Mouse (Mus musculus): Measurements from ENCODE around the gene Acsf2. TPM values are rescaled to one million over a fixed set of nuclear protein-coding genes. Genes with fewer than 3 reads are reported as not detected.
A peak's percentile ranks its signal among the peaks of the same experiment; 100 is the strongest.

Acsf2 gene
- total and polyA plus RNA-seq, 3 experiments, result 4.5 to 25.7 (median 7.5) TPM

DNA sequence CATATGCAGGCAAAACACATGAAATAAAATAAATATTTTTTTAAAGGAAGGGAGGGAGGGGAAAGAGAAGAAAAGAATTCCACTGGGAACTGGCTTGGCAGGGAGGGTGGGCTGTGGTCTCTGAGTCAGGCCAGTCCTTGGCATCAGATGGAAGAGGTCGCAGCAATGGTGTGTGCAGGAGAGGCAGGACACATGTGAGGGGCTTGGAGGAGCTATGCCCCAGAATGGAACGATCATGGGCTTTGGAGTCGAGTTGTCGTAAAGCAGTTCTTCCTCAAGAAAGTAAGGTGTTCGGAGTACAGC lies 51.3 kb downstream of the Acsf2 start:
- H3K4me1 ChIP-seq (ENCODE audit: control insufficient read depth in 1 of 2, insufficient read depth in 2 of 2), result peaks cover 2 to 25% of the 10 kb centered on the region in 2 experiments
- in situ Hi-C loops (cut with MboI; ENCODE audit: low pct_ligation_motif_present, low pct_unique_long_range_greater_than_20kb, low sequenced_read_pairs), result no loop called here
- dilution Hi-C loops (cut with MboI; ENCODE audit: extremely low pct_ligation_motif_present, extremely low pct_unique_long_range_greater_than_20kb, low sequenced_read_pairs), result no loop called here

GRCm38 (mm10) chr11:94549691-94550441 lies 51.8 kb downstream of the Acsf2 start:
- Histone ChIP-seq H3K4me1 (ENCODE audit: control insufficient read depth in 1 of 2, insufficient read depth in 2 of 2) (peaks cover 2 to 25% of the 10 kb centered on the region in 2 experiments), H3K9ac (ENCODE audit: insufficient read depth, low read depth) (peak overlapping the region; percentile 32; the same call in 1 of the 2 replicates), H3K27me3 (replicated peaks) (no peaks in the 10 kb centered on the region), H3K4me2 (ENCODE audit: insufficient read depth, low read depth, poor library complexity, severe bottlenecking) (0 out of 2 replicates have a peak overlapping the region, but pooled peaks have one; percentile 18), H3K4me3 (replicated peaks in 1 of 3; ENCODE audit: low read depth in 2 of 3, low read length in 2 of 3, poor library complexity in 1 of 3) (peak overlapping the region in 1 of 3 experiments; percentile 59), H3K36me3 (replicated peaks in 1 of 2; ENCODE audit: control insufficient read depth in 1 of 2, insufficient read depth in 1 of 2, low read length in 1 of 2) (peaks cover 0 to 29% of the 10 kb centered on the region in 2 experiments), H3K27ac (ENCODE audit: insufficient read depth, low read depth) (no peak overlapping the region), H3K79me2 (replicated peaks; ENCODE audit: control insufficient read depth, extremely low read depth, insufficient read depth, poor library complexity, severe bottlenecking) (no peaks in the 10 kb centered on the region), H3K9me3 (replicated peaks; ENCODE audit: low read length) (peaks cover 3% of the 10 kb centered on the region)
- dilution Hi-C loops (cut with MboI; ENCODE audit: extremely low pct_ligation_motif_present, extremely low pct_unique_long_range_greater_than_20kb, low sequenced_read_pairs) (no loop called here), in situ Hi-C loops (cut with MboI; ENCODE audit: low pct_ligation_motif_present, low pct_unique_long_range_greater_than_20kb, low sequenced_read_pairs) (no loop called here)
- TF ChIP-seq ETS1 (conservative IDR thresholded peaks at IDR 0.05; ENCODE audit: low read depth, low read length) (no peak), RCOR1 (conservative IDR thresholded peaks at IDR 0.05; ENCODE audit: low read depth, low read length) (no peak), MYC (IDR thresholded peaks at IDR 0.05; ENCODE audit: low read depth, low read length) (0 out of 2 replicates have a peak, but pooled peaks have one; percentile 51), POLR2AphosphoS2 (IDR thresholded peaks at IDR 0.05; ENCODE audit: low read depth, low read length) (no peak), MEF2A (IDR thresholded peaks at IDR 0.05; ENCODE audit: borderline replicate concordance, low read depth, low read length) (no peak), NRF1 (IDR thresholded peaks at IDR 0.05; ENCODE audit: low read depth, low read length) (no peak), ZMIZ1 (IDR thresholded peaks at IDR 0.05; ENCODE audit: low read depth, low read length) (no peak)
- no peak for DNase-seq (ENCODE audit: extremely low read depth)

More for the DNA sequence above, 51.3 kb downstream of the Acsf2 start:
- H3K27me3 ChIP-seq (replicated peaks), result no peaks in the 10 kb centered on the region
- peaks cover 3% of the 10 kb centered on the region for H3K9me3 ChIP-seq (replicated peaks; ENCODE audit: low read length)
- H3K36me3 ChIP-seq (replicated peaks in 1 of 2; ENCODE audit: control insufficient read depth in 1 of 2, insufficient read depth in 1 of 2, low read length in 1 of 2), result peaks cover 0 to 32% of the 10 kb centered on the region in 2 experiments
- no peak for DNase-seq (ENCODE audit: extremely low read depth)
- no peak overlapping the region for H3K9ac ChIP-seq (ENCODE audit: insufficient read depth, low read depth)
- H3K4me2 ChIP-seq (ENCODE audit: insufficient read depth, low read depth, poor library complexity, severe bottlenecking), result no peak overlapping the region
- H3K79me2 ChIP-seq (replicated peaks; ENCODE audit: control insufficient read depth, extremely low read depth, insufficient read depth, poor library complexity, severe bottlenecking), result no peaks in the 10 kb centered on the region
- no peak overlapping the region for H3K4me3 ChIP-seq (replicated peaks in 1 of 3; ENCODE audit: low read depth in 2 of 3, low read length in 2 of 3, poor library complexity in 1 of 3)
- H3K27ac ChIP-seq (ENCODE audit: insufficient read depth, low read depth), result no peak overlapping the region
- TF ChIP-seq MAFK (IDR thresholded peaks at IDR 0.05; ENCODE audit: insufficient replicate concordance, low read length), result no peak
- no peak for TF ChIP-seq ZC3H11A (IDR thresholded peaks at IDR 0.05; ENCODE audit: low read depth, low read length)
- TF ChIP-seq JUN (IDR thresholded peaks at IDR 0.05; ENCODE audit: insufficient read depth, low read depth, low read length), result no peak
- no peak for TF ChIP-seq JUND (conservative IDR thresholded peaks at IDR 0.05; ENCODE audit: low read depth, low read length)
- no peak for TF ChIP-seq CHD2 (IDR thresholded peaks at IDR 0.05; ENCODE audit: low read length)
- no peak for TF ChIP-seq USF2 (conservative IDR thresholded peaks at IDR 0.05; ENCODE audit: low read depth, low read length)
- no peak for TF ChIP-seq TBP (conservative IDR thresholded peaks at IDR 0.05; ENCODE audit: low read depth, low read length)
- no peak for TF ChIP-seq ETS1 (conservative IDR thresholded peaks at IDR 0.05; ENCODE audit: low read depth, low read length)
- no peak for TF ChIP-seq EP300 (IDR thresholded peaks at IDR 0.05; ENCODE audit: low read length)
- no peak for TF ChIP-seq MXI1 (IDR thresholded peaks at IDR 0.05; ENCODE audit: low read depth, low read length)
- TF ChIP-seq RAD21 (IDR thresholded peaks at IDR 0.05; ENCODE audit: low read depth, low read length), result no peak
- TF ChIP-seq ZMIZ1 (IDR thresholded peaks at IDR 0.05; ENCODE audit: low read depth, low read length), result no peak
- TF ChIP-seq USF1 (IDR thresholded peaks at IDR 0.05; ENCODE audit: low read depth, low read length), result no peak
- TF ChIP-seq RCOR1 (conservative IDR thresholded peaks at IDR 0.05; ENCODE audit: low read depth, low read length), result no peak
- TF ChIP-seq IRF4 (IDR thresholded peaks at IDR 0.05; ENCODE audit: low read depth, low read length), result no peak
- TF ChIP-seq POLR2A (IDR thresholded peaks at IDR 0.05; ENCODE audit: low read depth, low read length), result no peak
